Mouse (Mus musculus) ovary, postnatal 14 days (tissue): ENCODE results near the gene Clmp.
A peak's percentile ranks its signal among the peaks of the same experiment; 100 is the strongest.
"Not testable (repeated sequence)": the region's sequence is repeated elsewhere in the genome, so short reads cannot be mapped to it uniquely, and the experiment has no call there.

Experiments used
- DNase-seq: peaks from one replicate; pipeline ENCODE4 v3.0.0; 2022; ENCODE audit warnings: low spot score

The Clmp gene

DNA sequence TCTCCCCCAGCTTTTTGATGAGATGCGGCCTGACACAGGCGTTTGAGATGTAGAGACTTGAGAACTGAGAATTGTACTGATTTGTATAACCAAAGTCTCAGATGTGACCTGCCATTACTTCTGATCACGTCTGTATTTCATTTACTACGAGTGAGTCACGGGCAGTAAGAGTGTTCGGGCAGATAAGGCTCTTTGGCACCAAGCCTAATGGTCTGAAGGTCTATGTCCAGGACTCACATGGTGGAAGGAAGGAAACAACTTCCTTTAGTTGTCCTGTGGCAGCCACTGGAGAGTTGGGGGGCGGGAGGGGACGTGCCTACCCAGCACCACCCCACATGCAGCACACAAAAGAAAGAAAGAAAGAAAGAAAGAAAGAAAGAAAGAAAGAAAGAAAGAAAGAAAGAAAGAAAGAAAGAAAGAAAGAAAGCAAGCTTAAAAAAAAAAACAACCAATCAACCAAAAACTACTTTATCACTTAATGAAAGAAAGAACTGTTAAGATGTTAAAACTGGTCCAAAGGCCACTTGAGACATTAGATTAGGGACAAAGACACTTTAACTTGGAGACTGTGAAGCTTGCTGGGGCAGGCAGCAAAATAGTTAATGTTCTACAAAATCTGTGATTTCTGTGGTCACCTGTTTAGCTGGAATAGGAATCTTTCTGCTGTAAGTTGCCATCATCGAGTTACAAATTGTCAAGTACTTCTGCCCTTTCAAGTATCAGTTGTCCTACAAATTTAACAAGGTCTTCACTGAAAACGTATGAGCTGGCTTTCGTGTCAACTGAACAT, 90.9 kb downstream of the Clmp start:
- DNase-seq: no peak

- DNase-seq: no peak
Observed at GRCm38 (mm10) chr9:40780111-40780510, 94.3 kb downstream of the Clmp start.

DNA sequence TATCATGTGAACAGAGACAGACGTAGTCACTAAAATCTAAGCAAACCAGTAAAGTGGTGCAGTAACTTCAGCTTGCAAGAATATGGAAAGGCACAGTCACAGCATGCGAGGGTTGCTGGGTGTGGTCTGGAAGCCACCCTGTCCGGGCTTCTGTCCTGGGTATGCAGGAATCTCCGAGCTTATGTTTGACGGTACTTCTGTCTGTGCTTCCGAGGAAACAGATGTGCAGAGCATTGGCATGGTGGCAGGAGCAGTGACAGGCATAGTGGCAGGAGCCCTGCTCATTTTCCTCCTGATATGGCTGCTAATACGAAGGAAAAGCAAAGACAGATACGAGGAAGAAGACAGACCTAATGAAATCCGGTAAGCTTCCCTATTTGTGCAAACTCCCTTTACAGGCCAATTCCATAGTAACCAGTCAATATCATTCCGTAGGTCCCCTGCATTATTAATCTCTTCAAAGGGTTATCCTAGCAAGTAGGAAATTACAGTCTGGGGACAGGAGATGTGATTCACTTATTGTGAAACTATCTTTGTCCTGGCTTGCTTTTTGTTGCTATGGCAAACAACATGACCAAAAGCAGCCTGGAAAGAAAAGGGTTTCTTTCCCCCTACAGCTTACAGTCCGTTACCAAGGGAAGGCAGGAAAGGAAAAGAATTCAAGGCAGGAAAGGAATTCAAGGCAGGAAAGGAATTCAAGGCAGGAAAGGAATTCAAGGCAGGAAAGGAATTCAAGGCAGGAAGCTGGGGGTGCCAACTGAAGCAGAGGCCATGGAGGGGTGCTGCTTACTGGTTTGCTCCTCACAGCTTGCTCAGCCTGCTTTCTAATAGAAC, 95.3 kb downstream of the Clmp start:
- no peak for DNase-seq

DNA sequence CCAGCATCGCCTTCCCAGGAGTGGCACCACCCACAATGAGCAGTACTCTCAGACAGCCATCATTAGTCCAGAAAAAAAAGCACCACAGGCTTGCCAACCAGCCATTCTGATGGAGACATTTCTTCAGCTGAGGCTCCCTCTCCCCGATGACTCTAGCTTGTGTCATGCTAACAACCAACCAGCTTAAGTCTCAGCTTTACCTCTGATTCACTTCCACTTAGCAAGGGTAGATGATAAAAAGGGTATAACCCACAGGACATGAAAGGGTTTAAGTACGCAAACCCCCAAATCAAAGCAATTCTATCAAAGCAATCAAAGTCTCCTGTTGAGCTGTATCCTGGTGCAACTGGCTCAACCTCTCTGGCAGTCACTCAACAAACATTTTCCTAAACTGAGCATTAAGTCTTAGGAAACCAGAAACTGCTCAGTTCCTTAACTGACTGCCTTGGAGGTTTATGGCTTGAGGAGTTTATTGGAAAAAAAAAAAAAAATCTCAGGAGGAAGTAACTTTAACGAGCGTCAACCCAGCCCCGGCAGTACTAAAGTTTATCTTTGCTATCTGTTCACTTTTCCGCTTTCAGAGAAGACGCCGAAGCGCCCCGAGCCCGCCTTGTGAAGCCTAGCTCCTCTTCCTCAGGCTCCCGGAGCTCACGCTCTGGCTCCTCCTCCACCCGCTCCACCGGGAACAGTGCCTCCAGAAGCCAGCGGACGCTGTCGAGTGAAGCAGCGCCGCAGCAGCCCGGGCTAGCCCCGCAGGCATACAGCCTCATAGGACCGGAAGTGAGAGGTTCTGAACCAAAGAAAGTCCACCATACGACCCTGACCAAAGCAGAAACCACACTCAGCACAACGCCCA, 96.2 kb downstream of the Clmp start:
- no peak for DNase-seq

DNA sequence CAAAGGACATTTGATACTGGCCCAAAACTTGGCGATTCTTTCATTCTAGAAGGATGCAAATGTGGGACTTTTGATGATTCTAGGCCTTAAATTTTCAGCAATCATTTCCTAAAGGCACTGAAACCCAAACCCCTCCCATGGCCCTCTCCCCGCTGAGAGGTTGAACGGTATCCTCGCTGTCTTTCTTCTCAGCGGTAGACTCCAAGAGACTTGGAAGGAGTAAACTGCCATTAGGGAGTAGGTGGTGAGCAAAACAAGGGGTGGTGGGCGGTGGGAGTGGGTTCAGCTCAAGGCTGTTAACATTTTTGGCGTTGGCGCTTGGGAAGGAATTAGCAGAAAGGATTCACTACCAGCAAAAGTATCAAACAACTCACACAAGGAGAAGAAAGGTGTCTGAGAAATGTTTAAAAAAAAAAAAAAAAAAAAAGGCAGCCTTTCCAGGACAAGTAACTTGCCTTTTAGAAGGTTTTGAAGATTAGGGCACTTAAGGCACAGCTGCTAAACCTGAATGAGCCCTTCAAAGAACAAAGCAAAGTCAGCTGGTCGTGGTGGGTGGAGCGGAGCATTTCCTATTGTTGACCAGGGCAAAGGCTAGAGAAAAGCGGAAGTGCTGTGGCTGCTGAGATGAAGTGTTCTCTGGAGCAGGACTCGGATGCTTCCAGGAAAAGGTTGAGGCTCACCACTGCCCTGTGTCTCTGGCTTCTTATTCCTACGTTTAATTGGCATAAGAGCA, 98.0 kb downstream of the Clmp start:
- no peak for DNase-seq

- no peak for DNase-seq
Observed at GRCm38 (mm10) chr9:40784374-40784967, 98.7 kb downstream of the Clmp start.

DNA sequence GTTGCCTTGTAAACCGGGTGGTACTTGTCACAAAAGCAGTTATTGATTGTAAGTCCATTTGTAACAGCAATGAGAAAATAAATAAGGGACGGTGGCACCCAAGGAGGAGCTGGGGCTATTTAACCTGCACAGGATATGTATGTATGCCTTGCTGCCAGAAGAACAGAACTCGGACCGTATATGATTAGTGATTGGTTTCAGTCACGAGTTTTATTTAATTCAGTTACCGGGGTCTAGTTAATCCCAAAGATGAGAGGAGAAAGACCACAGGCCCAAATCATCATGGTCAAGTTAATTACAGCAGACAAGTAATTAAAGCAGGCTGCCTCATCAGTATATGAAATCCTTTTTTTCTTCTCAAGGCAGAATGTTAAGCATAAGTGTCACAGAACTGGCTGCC, 99.7 kb downstream of the Clmp start:
- DNase-seq: no peak

DNA sequence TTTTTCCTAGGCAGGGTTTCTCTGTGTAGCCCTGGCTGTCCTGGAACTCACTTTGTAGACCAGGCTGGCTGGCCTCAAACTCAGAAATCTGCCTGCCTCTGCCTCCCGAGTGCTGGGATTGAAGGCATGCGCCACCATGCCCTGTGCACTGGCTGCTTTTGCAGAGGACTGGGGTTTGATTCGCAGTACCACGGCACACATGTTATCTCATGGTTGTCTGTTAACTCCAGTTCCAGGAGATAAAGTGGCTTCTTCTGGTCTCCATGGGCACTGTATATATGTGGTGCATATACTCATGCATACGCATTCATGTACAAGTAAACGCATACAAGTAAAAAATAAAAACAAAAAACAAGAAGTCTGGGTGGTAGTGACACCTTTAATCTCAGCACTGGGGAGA, 101.1 kb downstream of the Clmp start:
- not testable (repeated sequence) for DNase-seq

DNA sequence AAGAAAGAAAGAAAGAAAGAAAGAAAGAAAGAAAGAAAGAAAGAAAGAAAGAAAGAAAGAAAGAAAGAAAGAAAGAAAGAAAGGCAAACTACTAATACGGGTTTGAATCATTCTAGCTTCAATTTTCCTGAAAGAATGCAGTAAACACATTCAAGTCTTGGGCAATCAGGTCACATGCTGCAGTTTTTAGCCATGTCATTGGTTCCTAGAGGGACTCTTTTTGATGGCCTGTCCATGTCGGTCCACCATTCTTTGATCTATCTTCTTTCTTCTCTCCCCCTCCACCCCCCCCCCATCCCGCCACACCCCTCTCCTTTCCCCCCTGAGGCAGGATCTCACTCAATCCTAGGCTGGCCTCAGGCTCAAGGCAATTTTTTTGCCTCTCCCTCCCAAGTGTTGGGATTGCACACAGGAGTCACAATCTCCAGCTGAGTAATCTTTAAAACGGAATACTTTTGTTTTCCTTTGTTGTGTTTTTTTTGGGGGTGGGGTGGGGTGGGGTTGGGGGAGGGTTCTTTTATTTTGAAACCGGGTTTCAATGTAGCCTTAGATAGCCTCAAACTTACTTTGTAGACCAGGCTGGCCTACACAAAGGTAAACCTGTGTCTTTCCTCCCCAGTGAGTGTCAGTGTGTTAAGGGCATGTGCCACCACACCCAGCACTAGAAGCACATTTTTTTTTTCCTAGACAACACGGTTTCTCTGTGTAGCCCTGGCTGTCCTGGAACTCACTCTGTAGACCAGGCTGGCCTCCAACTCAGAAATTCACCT, 106.3 kb downstream of the Clmp start:
- DNase-seq: no peak

DNA sequence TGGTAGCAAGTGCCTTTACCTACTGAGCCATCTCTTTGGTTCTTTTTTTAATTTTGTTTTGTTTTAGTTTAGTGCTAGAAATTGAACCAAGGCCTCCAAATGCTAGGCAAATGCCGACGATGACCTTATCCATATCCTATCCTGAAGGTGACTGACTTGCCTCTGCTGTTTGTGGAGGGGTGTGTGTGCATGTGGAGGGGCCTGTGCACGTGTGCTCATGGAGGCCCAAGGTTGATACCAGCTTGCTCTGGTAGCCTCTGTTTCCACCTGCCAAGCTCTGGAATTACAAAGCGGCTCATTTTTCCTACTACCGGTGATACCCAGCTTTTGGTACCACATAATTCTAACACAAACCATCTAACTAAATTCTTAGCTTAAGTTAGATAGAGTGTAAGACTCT, 107.8 kb downstream of the Clmp start:
- DNase-seq: no peak

- DNase-seq: no peak
Observed at GRCm38 (mm10) chr9:40794251-40794650, 108.5 kb downstream of the Clmp start.

DNA sequence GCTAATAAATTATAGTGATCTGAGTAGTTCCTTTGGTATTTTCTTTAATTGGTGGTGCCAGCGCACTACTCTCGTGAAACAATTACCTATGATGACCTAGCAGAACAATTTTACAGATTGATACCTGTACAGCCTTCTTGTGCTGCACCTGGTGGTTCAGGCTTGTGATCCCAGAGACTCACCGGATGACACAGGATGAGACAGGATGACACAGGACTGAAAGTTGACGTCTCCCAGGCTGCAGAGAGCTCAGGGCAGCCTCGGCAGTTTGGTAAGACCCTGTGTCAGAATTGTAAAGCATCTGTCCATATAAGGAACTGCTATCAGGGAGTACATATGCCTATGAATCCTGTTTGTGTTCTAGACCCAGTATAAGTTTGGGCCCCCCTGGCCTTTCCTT, 109.2 kb downstream of the Clmp start:
- DNase-seq: no peak

DNA sequence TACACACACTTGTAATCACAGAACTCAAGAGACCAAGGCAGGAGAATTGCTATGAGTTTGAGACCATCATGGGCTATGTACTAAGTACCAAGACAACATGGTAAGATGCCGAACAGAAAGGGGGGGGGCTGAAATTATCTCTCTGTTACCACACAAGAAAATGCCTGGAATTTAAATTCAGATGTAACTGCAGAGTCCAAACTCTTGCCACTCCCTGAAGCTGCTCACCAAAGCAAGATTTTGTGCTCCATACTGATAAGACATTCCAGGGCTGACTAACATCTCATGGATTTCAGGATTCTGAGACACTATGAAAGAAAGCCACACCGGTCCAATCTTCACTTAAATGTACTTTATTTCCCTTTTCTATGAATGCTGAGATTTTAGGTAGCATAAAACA, 109.8 kb downstream of the Clmp start:
- no peak for DNase-seq

GRCm38 (mm10) chr9:40796054-40796453, 110.3 kb downstream of the Clmp start:
- no peak for DNase-seq

DNA sequence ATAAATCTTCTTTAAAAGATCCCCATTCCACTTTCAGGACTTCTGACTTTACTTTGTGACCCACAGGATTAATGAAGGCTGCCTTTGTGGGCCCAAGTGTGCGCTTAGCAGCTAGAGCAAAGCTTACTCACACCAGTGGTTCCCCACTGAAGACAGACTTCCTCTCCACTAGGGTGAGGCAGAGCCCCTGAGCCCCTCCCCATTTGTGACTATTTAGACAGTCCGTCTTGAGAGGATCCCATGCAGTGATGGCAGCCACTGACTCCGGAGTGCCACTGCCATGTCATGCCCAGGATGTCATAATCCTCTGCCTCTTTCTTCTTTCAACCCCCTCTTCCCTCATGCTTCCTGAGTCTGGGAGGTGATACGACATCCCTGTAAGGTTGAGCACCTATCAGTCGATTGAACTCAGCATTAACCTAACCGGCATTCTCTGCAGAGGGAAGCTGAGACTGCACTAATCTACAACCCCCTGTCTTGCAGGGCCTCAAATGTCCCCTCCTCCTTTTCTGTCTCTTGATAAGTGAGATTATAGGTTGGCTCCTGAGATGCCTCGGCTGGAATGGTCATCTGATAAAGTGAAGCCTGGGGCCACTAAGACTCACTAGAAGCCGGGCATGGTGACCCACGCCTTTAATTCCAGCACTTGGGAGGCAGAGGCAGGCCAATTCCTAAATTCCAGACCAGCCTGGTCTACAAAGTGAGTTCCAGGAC, 112.6 kb downstream of the Clmp start:
- DNase-seq: no peak

DNA sequence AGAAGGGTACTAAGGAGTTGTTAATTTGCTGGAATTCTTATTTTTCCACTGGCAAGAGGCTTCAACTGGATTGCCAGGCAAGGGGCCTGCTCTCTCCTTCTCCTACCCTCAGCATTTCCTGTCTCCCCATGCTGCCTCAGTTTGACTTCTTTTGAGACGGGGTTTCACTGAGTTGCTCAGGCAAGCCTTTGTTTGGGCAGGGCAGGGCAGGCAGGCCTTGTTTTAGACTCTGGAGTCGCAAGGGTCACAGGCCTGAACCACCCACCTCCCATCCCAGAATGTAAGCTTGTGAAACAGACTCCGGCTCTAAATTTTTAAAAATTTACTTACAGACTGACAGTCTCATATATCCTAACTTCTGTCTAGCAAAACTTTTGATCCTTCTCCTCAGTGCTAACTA, 113.3 kb downstream of the Clmp start:
- DNase-seq: no peak

DNA sequence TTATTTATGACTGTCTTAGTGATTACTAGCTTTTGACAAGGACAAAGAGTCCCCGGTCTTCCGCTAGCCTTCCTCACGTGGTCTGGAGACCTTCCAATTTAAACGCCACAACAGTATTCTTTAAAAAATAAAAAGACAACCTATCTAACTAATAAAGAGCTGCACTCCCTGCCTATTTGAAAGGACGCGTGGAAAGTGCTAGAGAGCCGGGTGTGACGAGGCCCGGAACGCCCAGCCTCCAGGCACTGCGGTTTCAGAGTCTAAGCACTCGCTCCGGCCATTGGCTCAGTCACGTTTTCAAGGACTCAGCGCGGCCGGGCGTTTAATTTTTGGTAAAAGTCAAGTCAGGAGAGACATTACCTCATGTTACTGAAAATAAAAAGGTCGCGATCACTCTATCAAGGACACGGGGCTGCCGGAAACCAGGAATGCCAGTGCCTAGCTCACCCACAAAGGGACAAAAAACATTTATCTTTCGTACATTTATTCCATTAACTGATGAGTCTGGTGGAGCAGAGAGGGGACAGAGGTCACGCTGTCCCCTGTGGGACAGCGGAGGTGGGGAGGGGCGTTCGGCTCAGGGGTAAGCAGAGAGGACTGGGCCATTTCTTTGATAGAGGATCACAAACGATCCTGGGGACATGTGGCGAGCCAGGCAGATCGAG, 114.2 kb downstream of the Clmp start:
- DNase-seq: peak; percentile 59

DNA sequence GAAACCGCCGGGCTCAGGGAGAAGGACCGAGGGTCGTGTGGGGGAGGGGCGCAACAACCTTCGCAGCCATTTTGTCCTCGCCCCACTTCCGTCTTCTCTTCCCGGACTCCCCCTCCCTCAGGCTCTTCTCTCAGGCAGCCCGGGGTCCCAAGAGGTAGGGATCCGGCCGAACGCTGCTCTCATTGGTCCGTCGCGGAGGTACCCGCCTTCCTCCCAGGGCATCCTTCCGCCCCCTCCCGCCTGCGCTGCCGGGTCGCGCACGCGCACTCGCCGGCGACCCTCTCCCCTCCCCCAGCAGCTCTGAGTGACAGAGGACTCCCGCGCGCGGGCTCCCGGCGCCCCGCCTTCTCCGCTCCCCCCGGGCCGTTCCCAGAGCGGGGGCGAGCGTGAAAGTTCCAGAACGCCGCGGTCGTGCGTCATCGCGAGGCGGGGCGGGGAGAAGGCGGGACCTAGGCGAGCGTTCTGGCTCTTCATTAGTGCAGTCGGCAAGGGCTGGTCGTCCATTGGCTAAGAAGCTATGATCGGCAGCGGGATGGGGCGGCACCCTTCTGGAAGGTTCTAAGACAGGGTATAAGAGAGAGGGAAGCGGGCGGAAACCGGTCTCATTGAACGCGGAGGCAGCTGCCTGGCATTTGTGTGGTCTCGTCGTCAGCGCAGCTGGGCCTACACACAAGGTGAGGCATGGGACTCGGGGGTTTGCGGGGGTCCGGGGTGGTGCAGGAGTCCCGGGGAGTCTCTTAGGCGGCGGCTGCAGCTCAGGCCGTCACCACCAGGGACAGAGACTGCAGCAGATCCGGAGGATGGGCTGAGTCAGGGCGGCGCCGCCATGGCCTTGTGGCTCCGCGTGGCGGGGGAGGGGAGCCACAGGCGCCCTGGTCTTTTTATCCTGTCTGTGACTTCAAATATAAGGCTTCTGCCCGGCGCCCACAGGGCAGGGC, 115.2 kb downstream of the Clmp start, which contains the start of gene Hspa8:
Hspa8 (plus strand) TSS at position 310 of the 938 bp plus-strand sequence.
- DNase-seq: peak; percentile 99
